Comparison of ENCODE assay signal across 8 mouse cellular contexts in genomic region chr11:117962228-117963067, GRCm38 (mm10). TPM values are rescaled to one million over a fixed set of nuclear protein-coding genes. Genes with fewer than 3 reads are reported as not detected.
DNase-seq lines count a peak whose midpoint lies in the region; TF ChIP-seq lines count a peak whose summit lies in the region.

No protein-coding gene starts in this region.

- peak; percentile 93 for DNase-seq in adrenal gland, postnatal 14 days
- peak; percentile 93 to 95 for DNase-seq in heart, adult 18-20 months
- DNase-seq in kidney, adult 11 months: peak; percentile 79
- peak; percentile 86 to 91 for DNase-seq in lung, adult 18-20 months
- peak; percentile 68 for DNase-seq in ovary, postnatal 10 days (ENCODE audit: low spot score)
- DNase-seq in layer of hippocampus, postnatal 14 days (ENCODE audit: low spot score in 2 of 2): no peak
- DNase-seq in cerebellum, postnatal 4 days (ENCODE audit: low spot score in 2 of 2): no peak

- peak overlapping the region; percentile 15 for H3K9ac ChIP-seq in ES-Bruce4 (ENCODE audit: low read depth, poor library complexity, severe bottlenecking)

- H3K4me3 ChIP-seq in ES-Bruce4 (ENCODE audit: low read depth, low read length): no peak overlapping the region

- peak overlapping the region; percentile 86 for H3K27ac ChIP-seq in ES-Bruce4 (ENCODE audit: insufficient read depth, low read length)

- no peak for TF ChIP-seq CTCF in ES-Bruce4 (IDR thresholded peaks at IDR 0.05; ENCODE audit: low read depth, low read length)

- H3K9me3 ChIP-seq in ES-Bruce4 (replicated peaks; ENCODE audit: control insufficient read depth, insufficient read depth, low read length, poor library complexity, severe bottlenecking): no peaks in the 10 kb centered on the region

- peak; percentile 73 for TF ChIP-seq EP300 in ES-Bruce4 (IDR thresholded peaks at IDR 0.05; ENCODE audit: insufficient read depth, low read depth, low read length)

- TF ChIP-seq POLR2A in ES-Bruce4 (IDR thresholded peaks at IDR 0.05; ENCODE audit: insufficient read depth, low read length): no peak

- H3K4me1 ChIP-seq in ES-Bruce4 (ENCODE audit: control insufficient read depth, insufficient read depth, low read length): peaks cover 10% of the 10 kb centered on the region

- H3K27me3 ChIP-seq in ES-Bruce4 (ENCODE audit: control insufficient read depth, insufficient read depth, low read length, poor library complexity, severe bottlenecking): no peaks in the 10 kb centered on the region

- peaks cover 20% of the 10 kb centered on the region for H3K36me3 ChIP-seq in ES-Bruce4 (ENCODE audit: control insufficient read depth, insufficient read depth, low read length, poor library complexity, severe bottlenecking)

RNA-seq across cellular contexts. Expression of gene Socs3, which starts 7.4 kb away (rescaled TPM):
- 53.8 and 61.5 TPM in 2 replicates for polyA plus RNA-seq in ES-Bruce4 (2011; ENCODE audit: insufficient read depth, insufficient read length, low read depth, missing spikeins)
- total RNA-seq in adrenal gland, postnatal 14 days (2021): 4.8 and 6.5 TPM in 2 replicates
- total RNA-seq in heart, adult 18-20 months (2021): 1 to 10 TPM; 3.2 to 3.5 TPM
- 1 to 10 TPM; 2.1 to 3.2 TPM for total RNA-seq in layer of hippocampus, postnatal 14 days (2021)

RNA-seq across cellular contexts. Expression of gene Pgs1, which starts 23.6 kb away (rescaled TPM):
- 31.5 and 35.5 TPM in 2 replicates for polyA plus RNA-seq in ES-Bruce4 (2011; ENCODE audit: insufficient read depth, insufficient read length, low read depth, missing spikeins)
- 32.9 and 39.2 TPM in 2 replicates for total RNA-seq in adrenal gland, postnatal 14 days (2021)
- 10 to 100 TPM; 17.0 to 18.8 TPM for total RNA-seq in heart, adult 18-20 months (2021)
- 10 to 100 TPM; 65.4 to 66.9 TPM for total RNA-seq in layer of hippocampus, postnatal 14 days (2021)

Comparison
In these comparisons a context has a peak if more than half of its experiments do, and no peak if none do; other contexts are left out.
1. DNase-seq: peak in adrenal gland, postnatal 14 days (single experiment), heart, adult 18-20 months (2 of 2), kidney, adult 11 months (single experiment), lung, adult 18-20 months (2 of 2) and ovary, postnatal 10 days (single experiment); none in layer of hippocampus, postnatal 14 days (0 of 2) and cerebellum, postnatal 4 days (0 of 2).